Mouse (Mus musculus): ENCODE data around the gene Pik3ap1.

- no peak for TF ChIP-seq CTCF (IDR thresholded peaks at IDR 0.05)
- TF ChIP-seq EP300 (IDR thresholded peaks at IDR 0.05; ENCODE audit: insufficient read depth, low read depth, low read length) = no peak
- TF ChIP-seq POLR2A (IDR thresholded peaks at IDR 0.05; ENCODE audit: insufficient read depth, low read depth, low read length) = no peak
Measured at GRCm38 (mm10) chr19:41299446-41299845, 85.5 kb downstream of the Pik3ap1 start.
